Mouse (Mus musculus) adrenal gland, postnatal 0 days (tissue): ENCODE measurements around the gene Igsf9b. TPM values are rescaled to one million over a fixed set of nuclear protein-coding genes. Genes with fewer than 3 reads are reported as not detected.

ENCODE experiments used
- polyA plus RNA-seq: library from polyadenylated mRNA; unstranded; fragments of >200 nt; fragmentation: Nextera tagmentation; extraction: Ambion mirVana; gene quantifications from 2 replicates; pipeline ENCODE4 v1.2.1, GENCODE M21; 2015

Gene Igsf9b
- 2.5 and 3.2 TPM in 2 replicates for polyA plus RNA-seq

GRCm38 (mm10) chr9:27298411-27299285, at the start of gene Igsf9b:
Gene Igsf9b (plus strand): TSS chr9:27299204.

GRCm38 (mm10) chr9:27396500-27396899, 97.5 kb downstream of the Igsf9b start, which contains the start of gene Spata19:
Gene Spata19 (plus strand): TSS chr9:27396800.

Other genes with a start within 250 kb of the Igsf9b start
- gene Jam3, start 143.8 kb upstream of the Igsf9b start, polyA plus RNA-seq: 54.0 and 62.8 TPM in 2 replicates
- gene Spata19, start 97.6 kb downstream of the Igsf9b start, polyA plus RNA-seq: not detected in 2 replicates